Mouse (Mus musculus) left cerebral cortex, adult 18-20 months (tissue): ENCODE measurements around the gene Ccdc36. TPM values are rescaled to one million over a fixed set of nuclear protein-coding genes. Genes with fewer than 3 reads are reported as not detected.

Experiments
- DNase-seq, 2 experiments: peaks; one replicate each; pipeline ENCODE4 v3.0.0; 2021 to 2022; ENCODE audit warnings: low spot score in 2 of 2, mixed read lengths in 1 of 2
- total RNA-seq, 2 experiments: library from RNA; stranded (reverse); gene quantifications; 2 replicates each; pipeline ENCODE4 v1.2.3; 2021

Ccdc36 gene
- total RNA-seq, 2 experiments from 2014 or later, result 0.23 TPM

GRCm38 (mm10) chr9:108381382-108381781 lies 46.9 kb downstream of the Ccdc36 start:
- DNase-seq, result no peak

- DNase-seq, result no peak
Measured at GRCm38 (mm10) chr9:108379294-108379693, 49.0 kb downstream of the Ccdc36 start.

- no peak for DNase-seq
Measured at GRCm38 (mm10) chr9:108378736-108379135, 49.5 kb downstream of the Ccdc36 start.

GRCm38 (mm10) chr9:108378234-108378633 lies 50.0 kb downstream of the Ccdc36 start:
- DNase-seq, result no peak

Other genes with a start within 250 kb of the Ccdc36 start
- 100 to 1,000 TPM; 243 to 246 TPM for gene Bsn, start 238.1 kb downstream of the Ccdc36 start, total RNA-seq
- gene Dag1, start 164.5 kb downstream of the Ccdc36 start, total RNA-seq, result 10 to 100 TPM; 79.2 to 85.8 TPM
- 100 to 1,000 TPM; 140 to 145 TPM for gene Nicn1, start 138.1 kb downstream of the Ccdc36 start, total RNA-seq
- 10 to 100 TPM; 29.8 to 32.8 TPM for gene Amt, start 131.6 kb downstream of the Ccdc36 start, total RNA-seq
- 100 to 1,000 TPM; 159 to 170 TPM for gene Rhoa, start 122.4 kb downstream of the Ccdc36 start, total RNA-seq
- 10 to 100 TPM; 30.3 to 32.0 TPM for gene Tcta, start 122.3 kb downstream of the Ccdc36 start, total RNA-seq
- 100 to 1,000 TPM in 1 of 2 experiments, 10 to 100 TPM in 1; 99.8 to 110 TPM for gene Gpx1, start 89.6 kb downstream of the Ccdc36 start, total RNA-seq
- gene Usp4, start 80.6 kb downstream of the Ccdc36 start, total RNA-seq, result 100 to 1,000 TPM; 123 to 125 TPM
- gene 1700102P08Rik, start 35.7 kb downstream of the Ccdc36 start, total RNA-seq, result 1 to 10 TPM; 3.4 to 3.8 TPM
- gene BC048562, start 8.0 kb upstream of the Ccdc36 start, total RNA-seq, result not detected
- 10 to 100 TPM; 37.9 to 39.9 TPM for gene Ccdc71, start 32.0 kb upstream of the Ccdc36 start, total RNA-seq
- 10 to 100 TPM; 40.3 to 44.7 TPM for gene Klhdc8b, start 33.1 kb upstream of the Ccdc36 start, total RNA-seq
- 10 to 100 TPM; 27.0 to 37.8 TPM for gene Lamb2, start 51.3 kb upstream of the Ccdc36 start, total RNA-seq
- gene Usp19, start 62.1 kb upstream of the Ccdc36 start, total RNA-seq, result 100 to 1,000 TPM; 139 to 142 TPM
- gene Qars, start 79.2 kb upstream of the Ccdc36 start, total RNA-seq, result 10 to 100 TPM; 72.7 to 77.7 TPM
- gene Qrich1, start 88.3 kb upstream of the Ccdc36 start, total RNA-seq, result 100 to 1,000 TPM; 140 TPM
- 10 to 100 TPM; 46.7 to 47.7 TPM for gene Impdh2, start 131.8 kb upstream of the Ccdc36 start, total RNA-seq
- gene Ndufaf3, start 138.9 kb upstream of the Ccdc36 start, total RNA-seq, result 10 to 100 TPM; 53.8 to 70.6 TPM
- gene Dalrd3, start 141.4 kb upstream of the Ccdc36 start, total RNA-seq, result 100 to 1,000 TPM in 1 of 2 experiments, 10 to 100 TPM in 1; 85.1 to 102 TPM
- gene Wdr6, start 150.3 kb upstream of the Ccdc36 start, total RNA-seq, result 100 to 1,000 TPM in 1 of 2 experiments, 10 to 100 TPM in 1; 96.3 to 126 TPM
- gene P4htm, start 169.2 kb upstream of the Ccdc36 start, total RNA-seq, result 10 to 100 TPM; 91.8 to 92.3 TPM
- 10 to 100 TPM; 51.0 to 51.8 TPM for gene Arih2, start 220.9 kb upstream of the Ccdc36 start, total RNA-seq
- 10 to 100 TPM; 11.5 to 13.7 TPM for gene Slc25a20, start 233.6 kb upstream of the Ccdc36 start, total RNA-seq